Mouse (Mus musculus): Measurements from ENCODE around the gene Kdm3a. TPM values are rescaled to one million over a fixed set of nuclear protein-coding genes. Genes with fewer than 3 reads are reported as not detected.

Kdm3a gene
- polyA plus RNA-seq, 1 experiment from 2014 or later: 78.0 TPM

- no peak for ATAC-seq (ENCODE audit: insufficient number of reproducible peaks, insufficient read depth, low FRiP score, low TSS enrichment, low read depth)
- H3K4me1 ChIP-seq (replicated peaks): peaks cover 31% of the 10 kb centered on the region
- WGBS: 97% methylated on average over 2 of the region's 2 CpGs
- no peak overlapping the region for H3K9ac ChIP-seq (replicated peaks)
- H3K27ac ChIP-seq: no peak overlapping the region
- peaks cover 82% of the 10 kb centered on the region for H3K36me3 ChIP-seq
- no peaks in the 10 kb centered on the region for H3K9me3 ChIP-seq
- no peaks in the 10 kb centered on the region for H3K27me3 ChIP-seq
- H3K4me2 ChIP-seq: no peak overlapping the region
- no peak overlapping the region for H3K4me3 ChIP-seq (replicated peaks)
These were observed 6.8 kb downstream of the Kdm3a start for GRCm38 (mm10) chr6:71625984-71626383.

GRCm38 (mm10) chr6:71624723-71625122 is 8.1 kb downstream of the Kdm3a start:
- no peak for ATAC-seq (ENCODE audit: insufficient number of reproducible peaks, insufficient read depth, low FRiP score, low TSS enrichment, low read depth)
- Histone ChIP-seq H3K4me3 (replicated peaks) (no peak overlapping the region), H3K4me1 (replicated peaks) (peaks cover 21% of the 10 kb centered on the region), H3K9ac (replicated peaks) (no peak overlapping the region), H3K27me3 (no peaks in the 10 kb centered on the region), H3K27ac (no peak overlapping the region), H3K9me3 (no peaks in the 10 kb centered on the region), H3K36me3 (peaks cover 81% of the 10 kb centered on the region), H3K4me2 (no peak overlapping the region)

GRCm38 (mm10) chr6:71621981-71622380 is 10.8 kb downstream of the Kdm3a start:
- Histone ChIP-seq H3K27ac (no peak overlapping the region), H3K36me3 (peaks cover 90% of the 10 kb centered on the region), H3K4me1 (replicated peaks) (peaks cover 13% of the 10 kb centered on the region), H3K4me2 (no peak overlapping the region), H3K27me3 (no peaks in the 10 kb centered on the region), H3K4me3 (replicated peaks) (no peak overlapping the region), H3K9me3 (no peaks in the 10 kb centered on the region), H3K9ac (replicated peaks) (no peak overlapping the region)
- no peak for ATAC-seq (ENCODE audit: insufficient number of reproducible peaks, insufficient read depth, low FRiP score, low TSS enrichment, low read depth)
- WGBS: 90% methylated on average over 5 of the region's 5 CpGs

GRCm38 (mm10) chr6:71621551-71621950 is 11.2 kb downstream of the Kdm3a start:
- ATAC-seq (ENCODE audit: insufficient number of reproducible peaks, insufficient read depth, low FRiP score, low TSS enrichment, low read depth): no peak
- Histone ChIP-seq H3K27ac (no peak overlapping the region), H3K9ac (replicated peaks) (no peak overlapping the region), H3K9me3 (no peaks in the 10 kb centered on the region), H3K4me1 (replicated peaks) (peaks cover 17% of the 10 kb centered on the region), H3K36me3 (peaks cover 90% of the 10 kb centered on the region), H3K4me2 (no peak overlapping the region), H3K27me3 (no peaks in the 10 kb centered on the region), H3K4me3 (replicated peaks) (no peak overlapping the region)
- WGBS: 87% methylated on average over 5 of the region's 5 CpGs

- H3K27me3 ChIP-seq: no peaks in the 10 kb centered on the region
- 77% methylated on average over 5 of the region's 5 CpGs for WGBS
- no peaks in the 10 kb centered on the region for H3K9me3 ChIP-seq
- H3K9ac ChIP-seq (replicated peaks): no peak overlapping the region
- no peak overlapping the region for H3K27ac ChIP-seq
- no peak overlapping the region for H3K4me2 ChIP-seq
- peaks cover 5% of the 10 kb centered on the region; the same call in 1 of the 2 replicates for H3K4me1 ChIP-seq (replicated peaks)
- ATAC-seq (ENCODE audit: insufficient number of reproducible peaks, insufficient read depth, low FRiP score, low TSS enrichment, low read depth): no peak
- no peak overlapping the region for H3K4me3 ChIP-seq (replicated peaks)
- peaks cover 86% of the 10 kb centered on the region for H3K36me3 ChIP-seq
These were observed 15.8 kb downstream of the Kdm3a start for GRCm38 (mm10) chr6:71616959-71617358.

- Histone ChIP-seq H3K4me3 (replicated peaks) (no peak overlapping the region), H3K27me3 (no peaks in the 10 kb centered on the region), H3K9ac (replicated peaks) (no peak overlapping the region), H3K36me3 (peaks cover 86% of the 10 kb centered on the region), H3K4me2 (no peak overlapping the region), H3K27ac (no peak overlapping the region), H3K4me1 (replicated peaks) (peaks cover 5% of the 10 kb centered on the region; the same call in 1 of the 2 replicates), H3K9me3 (no peaks in the 10 kb centered on the region)
- ATAC-seq (ENCODE audit: insufficient number of reproducible peaks, insufficient read depth, low FRiP score, low TSS enrichment, low read depth): no peak
These were observed 19.6 kb downstream of the Kdm3a start for GRCm38 (mm10) chr6:71613225-71613624.

GRCm38 (mm10) chr6:71609968-71610367 is 22.8 kb downstream of the Kdm3a start:
- Histone ChIP-seq H3K27me3 (no peaks in the 10 kb centered on the region), H3K4me1 (replicated peaks) (no peaks in the 10 kb centered on the region), H3K9me3 (no peaks in the 10 kb centered on the region), H3K4me3 (replicated peaks) (no peak overlapping the region), H3K4me2 (no peak overlapping the region), H3K36me3 (peaks cover 81% of the 10 kb centered on the region), H3K27ac (no peak overlapping the region), H3K9ac (replicated peaks) (no peak overlapping the region)
- 92% methylated on average over 7 of the region's 7 CpGs for whole genome bisulfite sequencing
- no peak for ATAC-seq (ENCODE audit: insufficient number of reproducible peaks, insufficient read depth, low FRiP score, low TSS enrichment, low read depth)

- no peaks in the 10 kb centered on the region for H3K4me1 ChIP-seq (replicated peaks)
- H3K27me3 ChIP-seq: no peaks in the 10 kb centered on the region
- no peak overlapping the region for H3K9ac ChIP-seq (replicated peaks)
- no peak overlapping the region for H3K4me2 ChIP-seq
- peaks cover 82% of the 10 kb centered on the region for H3K36me3 ChIP-seq
- no peak for ATAC-seq (ENCODE audit: insufficient number of reproducible peaks, insufficient read depth, low FRiP score, low TSS enrichment, low read depth)
- no peak overlapping the region for H3K27ac ChIP-seq
- H3K4me3 ChIP-seq (replicated peaks): no peak overlapping the region
- no peaks in the 10 kb centered on the region for H3K9me3 ChIP-seq
These were observed 23.8 kb downstream of the Kdm3a start for GRCm38 (mm10) chr6:71608994-71609393.

- H3K4me3 ChIP-seq (replicated peaks): no peak overlapping the region
- H3K4me2 ChIP-seq: no peak overlapping the region
- H3K4me1 ChIP-seq (replicated peaks): no peaks in the 10 kb centered on the region
- no peaks in the 10 kb centered on the region for H3K27me3 ChIP-seq
- no peak overlapping the region for H3K9ac ChIP-seq (replicated peaks)
- no peak overlapping the region for H3K27ac ChIP-seq
- peaks cover 83% of the 10 kb centered on the region for H3K36me3 ChIP-seq
- H3K9me3 ChIP-seq: no peaks in the 10 kb centered on the region
- WGBS: 88% methylated on average over 3 of the region's 3 CpGs
- ATAC-seq (ENCODE audit: insufficient number of reproducible peaks, insufficient read depth, low FRiP score, low TSS enrichment, low read depth): no peak
These were observed 25.0 kb downstream of the Kdm3a start for GRCm38 (mm10) chr6:71607756-71608155.

GRCm38 (mm10) chr6:71590154-71590553 is 42.6 kb downstream of the Kdm3a start:
- WGBS: 91% methylated on average over 4 of the region's 4 CpGs
- H3K4me3 ChIP-seq (replicated peaks): no peak overlapping the region
- no peak overlapping the region for H3K27ac ChIP-seq
- no peak overlapping the region for H3K9ac ChIP-seq (replicated peaks)
- no peak overlapping the region for H3K4me2 ChIP-seq
- no peaks in the 10 kb centered on the region for H3K9me3 ChIP-seq
- no peak for ATAC-seq (ENCODE audit: insufficient number of reproducible peaks, insufficient read depth, low FRiP score, low TSS enrichment, low read depth)
- H3K36me3 ChIP-seq: peaks cover 87% of the 10 kb centered on the region
- no peaks in the 10 kb centered on the region for H3K4me1 ChIP-seq (replicated peaks)
- no peaks in the 10 kb centered on the region for H3K27me3 ChIP-seq

GRCm38 (mm10) chr6:71589401-71589800 is 43.4 kb downstream of the Kdm3a start:
- Histone ChIP-seq H3K27ac (no peak overlapping the region), H3K27me3 (no peaks in the 10 kb centered on the region), H3K36me3 (peaks cover 79% of the 10 kb centered on the region), H3K9ac (replicated peaks) (no peak overlapping the region), H3K4me3 (replicated peaks) (no peak overlapping the region), H3K4me1 (replicated peaks) (no peaks in the 10 kb centered on the region), H3K9me3 (no peaks in the 10 kb centered on the region), H3K4me2 (no peak overlapping the region)
- 100% methylated on average over 1 of the region's 1 CpGs for WGBS
- ATAC-seq (ENCODE audit: insufficient number of reproducible peaks, insufficient read depth, low FRiP score, low TSS enrichment, low read depth): no peak

GRCm38 (mm10) chr6:71583198-71583597 is 49.6 kb downstream of the Kdm3a start:
- no peak overlapping the region for H3K4me2 ChIP-seq
- 50% methylated on average over 4 of the region's 4 CpGs for WGBS
- H3K27ac ChIP-seq: no peak overlapping the region
- ATAC-seq (ENCODE audit: insufficient number of reproducible peaks, insufficient read depth, low FRiP score, low TSS enrichment, low read depth): no peak
- peaks cover 45% of the 10 kb centered on the region for H3K36me3 ChIP-seq
- H3K4me1 ChIP-seq (replicated peaks): peaks cover 7% of the 10 kb centered on the region
- no peaks in the 10 kb centered on the region for H3K27me3 ChIP-seq
- no peak overlapping the region for H3K4me3 ChIP-seq (replicated peaks)
- H3K9me3 ChIP-seq: no peaks in the 10 kb centered on the region
- no peak overlapping the region for H3K9ac ChIP-seq (replicated peaks)
